Mouse (Mus musculus) adrenal gland, postnatal 14 days (tissue): ENCODE results near the gene Rab11fip4. TPM values are rescaled to one million over a fixed set of nuclear protein-coding genes. Genes with fewer than 3 reads are reported as not detected.

ENCODE experiments used
- DNase-seq: peaks from one replicate; pipeline ENCODE4 v3.0.0; 2021; ENCODE audit warnings: mixed read lengths
- total RNA-seq: library from RNA; stranded (reverse); gene quantifications from 2 replicates; pipeline ENCODE4 v1.2.3, GENCODE M21; 2021

The Rab11fip4 gene
- total RNA-seq, 1 experiment from 2014 or later = 3.8 TPM

DNA sequence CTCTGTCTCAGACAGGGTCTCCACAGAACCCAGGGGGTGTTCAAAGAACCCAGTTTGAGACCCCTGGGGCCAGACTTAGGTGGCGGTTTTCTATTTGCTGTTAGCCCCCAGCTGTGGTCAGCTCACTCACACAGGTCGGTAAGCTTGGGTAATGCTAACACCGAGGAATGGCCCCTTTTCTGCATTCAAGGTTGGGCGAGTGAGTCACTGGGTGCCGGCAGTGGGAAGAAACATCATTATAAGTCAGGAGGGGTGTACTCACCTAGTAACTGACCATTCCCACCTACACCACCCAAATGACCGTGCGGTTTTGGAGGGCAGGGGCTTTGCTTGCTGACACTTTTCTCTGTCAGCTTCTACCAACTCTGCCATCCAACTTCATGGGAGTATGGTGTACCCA, 64.6 kb downstream of the Rab11fip4 start:
- no peak for DNase-seq

DNA sequence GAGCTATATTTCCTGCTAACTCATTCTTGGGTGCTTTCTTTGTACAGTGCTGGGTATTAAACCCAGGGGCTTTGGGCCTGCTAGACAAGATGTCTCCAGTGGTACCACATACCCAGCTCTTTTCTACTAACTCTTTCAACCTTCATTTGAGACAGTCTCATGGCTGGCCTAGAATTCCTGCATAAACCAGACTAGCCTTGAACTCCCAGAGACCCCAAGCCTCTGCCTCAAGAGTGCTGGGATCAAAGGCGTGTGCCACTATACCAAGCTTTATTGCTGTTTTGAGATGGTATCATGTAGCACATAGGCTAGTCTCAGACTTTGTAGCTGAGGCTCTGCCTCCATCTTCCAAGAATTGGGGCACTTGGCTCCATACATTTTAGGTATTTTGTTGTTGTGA, 65.5 kb downstream of the Rab11fip4 start:
- DNase-seq = no peak

DNA sequence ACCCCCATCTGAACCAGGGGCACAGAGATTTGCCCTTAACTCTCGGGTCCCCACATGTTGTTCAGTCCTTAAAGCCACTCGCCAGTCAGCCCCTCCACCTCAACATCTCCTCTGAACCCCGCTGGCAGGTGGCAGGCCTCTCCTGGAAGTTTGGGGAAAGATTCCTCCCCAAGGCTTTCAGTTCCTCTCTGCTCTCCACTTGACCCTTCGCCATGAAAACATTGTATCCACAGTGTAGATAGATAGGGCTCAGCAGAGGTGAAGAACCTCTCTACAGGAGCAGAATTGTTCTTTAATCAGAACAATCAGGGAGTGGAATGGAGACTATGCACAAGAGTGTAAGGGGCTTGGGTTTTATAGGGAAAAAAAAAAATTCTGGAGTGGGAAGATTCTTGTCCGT, 66.0 kb downstream of the Rab11fip4 start:
- no peak for DNase-seq

DNA sequence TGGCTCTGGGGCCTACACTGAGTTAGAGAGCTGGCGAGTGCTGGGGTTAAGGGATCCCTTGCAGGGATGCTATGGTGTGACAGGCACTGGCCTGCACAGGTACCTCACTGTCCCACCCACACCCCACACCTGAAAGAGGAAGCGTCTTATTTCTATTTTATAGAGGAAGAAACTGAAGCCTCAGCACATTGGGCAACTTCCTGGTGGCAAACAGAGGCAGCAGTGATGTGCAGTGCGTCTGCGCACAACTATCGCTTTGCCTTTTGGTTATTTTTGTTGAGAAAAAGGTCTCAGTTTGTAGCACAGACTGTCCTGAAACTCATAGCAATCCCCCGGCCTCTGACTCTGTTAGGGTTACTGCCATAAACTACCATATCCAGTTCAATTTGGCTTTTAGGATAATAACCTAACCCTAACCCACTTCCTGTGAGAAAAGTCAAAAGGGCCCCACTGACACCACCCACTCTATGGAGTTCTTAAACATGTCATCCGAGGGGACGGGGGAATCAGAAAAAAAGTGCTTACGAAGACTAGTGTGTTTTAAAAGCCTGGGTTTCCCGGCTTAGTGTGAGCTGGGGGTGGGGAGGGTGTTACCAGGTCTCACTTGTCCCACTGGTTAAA, 67.3 kb downstream of the Rab11fip4 start:
- no peak for DNase-seq

DNA sequence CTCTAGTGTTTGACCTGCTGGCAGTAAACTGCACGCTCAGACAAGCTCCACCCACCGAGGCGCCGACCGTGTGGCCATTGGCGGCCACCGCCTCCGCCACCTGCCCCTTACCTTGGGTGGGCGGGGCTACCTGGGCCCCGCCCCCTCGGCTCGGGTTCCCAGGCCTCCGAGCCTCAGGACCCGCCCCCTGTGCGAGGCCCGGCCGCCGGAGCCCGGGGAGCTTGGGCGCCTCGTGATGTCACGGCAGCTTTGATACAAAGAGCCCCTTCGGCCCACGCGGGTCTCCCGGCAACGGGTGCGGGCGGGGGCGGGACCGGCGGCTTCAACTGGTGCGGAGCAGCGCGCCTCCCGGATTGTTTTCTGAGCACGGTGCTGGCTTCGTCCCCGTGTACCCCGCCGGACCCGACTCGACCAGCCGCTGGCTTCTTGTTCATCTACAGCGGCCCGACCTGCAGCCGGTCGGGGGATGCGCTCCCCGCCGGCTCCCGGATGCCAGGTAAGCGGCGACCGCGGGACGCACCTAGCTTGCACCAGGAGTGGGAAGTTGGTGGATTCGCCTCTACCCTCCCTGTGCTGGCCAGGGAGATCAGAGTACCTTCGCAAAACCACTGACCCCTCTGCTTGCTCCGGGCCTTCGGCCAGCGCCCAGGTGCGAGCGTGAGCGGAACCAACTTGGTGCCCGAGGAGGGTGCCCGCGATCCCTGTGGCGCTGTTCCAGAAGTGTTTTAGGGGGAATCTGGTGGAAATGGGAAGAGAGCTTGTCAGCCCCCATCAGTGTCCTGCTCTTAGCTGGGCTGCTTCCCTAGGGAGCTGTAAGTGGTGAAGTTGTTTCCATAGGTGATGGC, 69.6 kb downstream of the Rab11fip4 start:
- DNase-seq = peak; percentile 84

DNA sequence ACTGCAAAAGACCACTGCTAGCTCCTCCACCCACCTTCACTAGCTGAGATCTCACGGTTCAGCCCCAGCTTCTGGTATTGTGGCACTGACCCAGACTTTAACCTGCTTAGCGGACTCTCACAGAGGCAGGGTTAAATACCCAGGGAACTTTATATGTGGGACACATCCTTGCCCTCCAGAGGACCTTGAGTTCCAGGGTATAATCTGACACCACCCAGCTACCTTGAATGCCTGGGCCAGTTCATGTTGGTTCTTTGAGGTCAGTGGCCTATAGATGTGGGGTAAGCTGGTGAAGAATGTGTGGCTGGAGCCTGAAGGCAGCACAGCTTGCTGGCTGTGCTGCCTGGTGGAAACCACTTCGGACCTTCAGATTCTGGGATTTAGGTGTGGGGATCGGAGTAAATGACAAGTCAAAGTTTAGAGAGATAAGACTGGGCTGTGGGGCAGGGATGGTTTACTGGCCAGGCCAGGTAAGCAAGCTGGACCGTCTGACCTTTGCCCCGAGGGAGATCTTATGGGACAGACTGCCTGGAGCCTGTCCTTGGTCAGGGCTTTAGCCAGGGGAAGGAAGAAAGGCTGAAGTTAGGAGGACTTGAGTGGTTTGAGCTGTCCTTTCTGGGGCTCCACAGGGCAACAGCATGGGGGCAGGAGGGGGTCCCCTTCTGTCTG, 71.0 kb downstream of the Rab11fip4 start:
- no peak for DNase-seq

DNA sequence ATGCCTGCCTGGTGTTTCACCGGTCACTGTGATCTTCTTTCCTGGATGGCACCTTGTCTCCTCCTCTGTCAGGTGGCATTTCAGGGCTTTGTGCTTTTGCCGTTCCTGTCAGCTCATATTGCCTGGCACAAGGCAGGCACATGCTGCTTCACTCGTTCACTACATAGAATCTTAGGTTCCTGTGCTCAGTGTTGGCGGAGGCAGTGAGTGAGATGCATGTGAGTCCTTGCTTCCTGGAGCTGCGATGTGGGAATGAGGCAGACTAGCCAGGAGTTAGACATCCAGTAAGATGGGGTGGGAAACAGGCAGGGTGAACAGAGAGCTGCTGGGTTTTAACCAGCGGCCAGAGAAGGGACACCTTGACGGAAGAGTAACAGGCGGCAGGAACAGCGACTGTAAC, 72.1 kb downstream of the Rab11fip4 start:
- no peak for DNase-seq

DNA sequence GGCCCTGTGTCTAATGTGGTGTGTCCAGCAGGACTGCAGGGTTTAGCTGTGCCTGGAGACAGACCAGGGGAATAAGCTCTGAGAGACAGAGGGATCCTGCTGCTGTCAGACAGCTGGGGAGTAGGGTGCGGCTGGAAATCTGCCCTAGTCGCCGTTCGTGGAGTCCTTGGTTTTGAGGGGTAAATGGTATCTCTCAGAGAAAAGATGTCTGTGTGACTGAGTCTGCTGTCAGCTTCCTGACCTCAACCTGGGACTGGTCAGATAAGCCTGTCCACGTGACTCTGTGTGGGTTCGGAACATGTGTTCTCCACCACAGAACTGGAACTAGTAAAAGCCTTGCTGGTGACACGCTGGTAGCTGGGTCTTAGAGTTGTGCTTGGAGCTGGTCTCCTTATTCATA, 72.6 kb downstream of the Rab11fip4 start:
- no peak for DNase-seq

DNA sequence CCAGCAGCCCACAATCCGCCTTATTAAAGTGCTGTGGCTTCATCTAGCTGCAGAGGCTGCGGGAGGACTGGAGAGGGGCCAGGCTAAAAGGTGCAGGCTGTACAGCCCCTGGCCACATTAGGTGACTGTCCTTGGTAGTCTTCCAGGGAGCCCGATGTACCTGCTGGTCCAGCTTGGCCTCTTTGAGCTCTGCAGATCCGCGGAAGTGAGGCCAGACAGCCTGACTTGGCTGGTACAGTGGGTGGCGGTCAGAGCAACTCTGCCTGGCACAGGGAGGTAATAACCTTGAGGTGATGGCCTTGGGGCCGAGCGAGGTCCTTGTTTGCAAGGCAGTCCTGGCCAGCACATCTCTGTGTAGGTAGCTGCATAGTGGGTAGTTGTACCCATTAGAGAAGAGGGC, 75.5 kb downstream of the Rab11fip4 start:
- DNase-seq = peak; percentile 79

DNA sequence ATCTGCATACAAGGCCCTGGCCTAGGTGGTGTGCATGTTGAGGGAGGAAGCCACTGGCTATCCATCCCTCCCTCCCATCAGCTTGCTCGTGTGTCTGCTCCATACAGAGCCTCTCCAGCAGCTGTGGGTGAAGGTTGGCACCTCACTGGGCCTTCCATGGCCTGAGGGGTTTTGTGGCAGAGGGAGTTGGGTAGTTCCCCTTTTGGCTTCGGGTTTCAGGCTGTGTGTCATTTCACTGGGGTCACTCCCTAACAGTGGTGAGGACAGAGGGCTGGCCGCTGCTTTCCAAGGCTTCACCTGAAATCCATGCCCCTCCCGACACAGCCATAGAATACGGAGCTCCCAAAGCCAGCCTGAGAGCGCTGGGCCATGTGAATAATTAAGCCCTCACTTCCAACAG, 78.2 kb downstream of the Rab11fip4 start:
- DNase-seq = no peak

DNA sequence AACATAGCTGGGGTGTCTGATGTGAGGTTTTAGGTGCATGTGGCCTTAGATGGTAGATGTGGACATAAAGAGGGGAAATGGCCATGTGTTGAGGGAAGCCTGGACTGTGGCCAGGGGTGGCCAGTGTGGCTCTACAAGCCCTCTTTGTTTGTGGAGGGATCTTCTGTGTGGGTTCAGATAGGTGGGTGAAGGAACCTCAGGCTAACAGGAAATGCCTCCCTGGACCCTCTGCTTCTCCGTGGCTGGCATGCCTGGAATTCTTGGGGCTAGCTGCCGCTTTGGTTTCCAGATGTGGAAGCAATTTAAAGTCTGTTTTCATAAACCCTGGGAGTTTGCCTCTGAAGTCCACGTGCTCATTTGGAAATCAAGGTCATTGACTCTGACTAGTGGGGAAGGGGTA, 78.9 kb downstream of the Rab11fip4 start:
- DNase-seq = no peak

DNA sequence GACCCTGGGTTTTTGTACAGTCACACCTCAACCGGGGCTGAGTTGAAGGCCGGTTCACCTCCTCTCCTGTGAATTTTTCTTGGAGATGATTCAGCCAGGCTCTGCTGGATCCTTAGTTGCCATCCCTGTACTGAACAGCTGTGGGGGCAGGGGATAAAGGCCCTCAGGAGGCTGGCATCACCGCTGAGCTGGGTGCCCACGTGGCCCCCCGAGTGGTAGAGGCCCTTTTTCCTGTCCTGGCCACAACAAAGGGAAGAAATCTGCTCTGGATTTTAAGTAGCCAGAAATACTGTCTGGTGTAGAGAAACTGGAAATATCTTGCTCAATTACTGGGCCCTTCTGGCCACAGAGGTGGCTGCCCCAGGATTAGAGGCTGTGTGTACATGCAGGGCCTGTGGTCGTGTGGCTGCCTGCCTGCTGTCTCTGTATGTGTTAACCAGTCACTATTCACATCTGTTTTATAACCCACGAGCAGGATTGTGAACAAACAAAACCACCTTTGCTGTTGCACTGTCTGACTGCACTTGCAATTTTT, 79.5 kb downstream of the Rab11fip4 start:
- DNase-seq = no peak

DNA sequence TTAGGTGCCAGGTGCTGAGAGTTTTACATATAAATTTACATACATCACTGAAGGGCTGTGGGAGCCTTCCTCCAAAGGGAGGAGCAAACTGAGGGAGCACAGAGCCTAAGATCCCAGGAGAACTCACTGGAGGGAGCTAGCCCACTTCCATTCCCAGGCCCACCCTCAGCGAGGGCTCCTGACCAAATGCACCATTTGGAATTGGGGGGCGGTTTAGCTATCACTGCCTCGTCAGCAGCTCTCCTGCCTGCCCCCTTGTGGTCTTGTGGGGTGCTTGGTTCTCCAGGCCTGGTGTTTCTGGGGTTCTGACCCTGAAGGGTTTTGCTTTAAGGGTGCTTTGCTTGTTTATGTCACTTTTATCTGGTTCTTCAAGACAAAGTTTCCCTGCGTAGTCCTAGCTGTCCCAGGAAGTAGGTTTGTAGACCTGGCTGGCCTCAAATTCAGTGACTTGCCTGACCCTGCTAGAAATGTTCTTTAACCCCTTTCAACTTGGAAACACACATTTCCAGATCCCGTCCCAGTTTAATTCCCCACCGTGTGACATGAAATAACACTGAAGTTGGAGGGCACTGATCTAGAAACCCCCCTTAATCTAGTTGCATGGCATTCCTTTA, 80.8 kb downstream of the Rab11fip4 start:
- peak; percentile 59 for DNase-seq

DNA sequence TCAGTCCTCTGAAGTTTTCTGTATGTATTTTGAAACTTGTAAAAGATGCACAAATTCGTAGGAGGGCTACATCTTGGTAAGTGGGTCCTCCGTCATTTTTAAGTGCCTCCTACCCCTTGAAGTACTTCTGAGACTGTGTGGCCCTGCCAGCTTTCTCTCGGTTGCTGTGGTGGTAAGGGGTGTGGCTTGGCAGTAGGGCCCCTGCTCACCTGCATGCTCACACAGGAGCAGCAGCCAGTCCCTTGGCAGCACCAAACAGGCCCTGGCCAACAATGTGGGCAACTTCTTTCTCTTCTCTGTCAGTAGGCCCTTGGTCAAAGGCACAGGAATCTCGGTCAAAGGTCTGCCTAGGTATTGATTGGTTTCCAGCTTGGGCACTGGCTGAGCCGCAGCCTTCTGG, 82.1 kb downstream of the Rab11fip4 start:
- peak; percentile 58 for DNase-seq

DNA sequence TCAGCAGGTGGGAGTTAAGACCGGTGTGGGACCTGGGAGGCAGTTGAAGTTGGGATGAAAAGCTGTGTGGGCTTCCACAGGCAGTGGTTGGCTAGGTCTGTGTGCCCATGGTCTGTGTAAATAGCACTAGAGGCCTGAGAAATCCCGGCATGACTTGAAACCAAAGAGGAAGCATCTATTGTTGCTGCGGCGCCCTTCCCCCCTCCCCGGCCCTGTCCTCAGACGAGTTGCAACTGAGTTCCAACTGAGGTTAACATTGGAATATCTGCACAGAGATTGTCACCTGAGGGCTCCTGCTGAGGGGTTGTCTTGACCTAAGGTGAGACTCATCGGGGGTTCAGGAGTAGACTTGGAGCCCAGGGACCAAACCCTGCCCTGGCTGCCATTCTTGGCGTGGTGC, 82.7 kb downstream of the Rab11fip4 start:
- no peak for DNase-seq

DNA sequence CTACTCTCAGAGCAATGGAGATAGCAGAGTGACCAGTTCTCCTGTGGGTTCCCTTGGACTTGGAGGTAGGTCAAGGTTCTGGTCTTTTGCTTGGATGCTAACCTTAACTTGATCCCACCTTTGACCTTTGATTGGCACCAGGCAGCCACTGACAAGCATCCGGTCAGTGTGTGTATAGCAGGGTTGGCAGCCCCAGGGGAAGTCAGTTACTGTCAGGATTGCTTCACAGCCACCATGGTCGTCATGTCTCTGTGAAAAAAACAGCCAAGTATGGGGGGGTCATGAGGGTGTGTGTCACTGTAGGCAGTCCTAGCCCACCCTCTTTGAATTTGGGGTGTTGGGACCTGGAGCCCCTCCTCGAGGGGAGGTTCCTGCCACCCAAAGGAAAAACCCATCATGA, 83.2 kb downstream of the Rab11fip4 start:
- no peak for DNase-seq

DNA sequence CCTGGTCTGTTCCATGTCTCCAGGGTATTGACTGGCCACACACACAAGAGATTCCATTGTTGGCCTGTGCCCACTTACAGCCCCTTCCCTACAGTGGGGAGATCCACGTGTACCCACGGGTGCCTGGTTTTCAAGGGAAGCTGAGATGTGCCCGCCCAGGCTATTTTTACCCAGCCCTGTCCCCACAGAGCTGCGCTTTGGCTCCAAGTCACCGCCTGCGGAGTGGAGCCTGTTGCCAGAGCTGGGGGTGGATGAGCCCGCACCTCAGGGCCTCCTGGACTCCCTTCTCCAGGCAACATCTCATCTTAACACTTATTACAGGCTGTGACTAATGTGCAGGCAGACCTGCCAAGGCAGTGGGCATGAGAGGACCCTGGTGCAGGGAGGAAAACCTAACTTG, 83.6 kb downstream of the Rab11fip4 start:
- DNase-seq = peak; percentile 58

DNA sequence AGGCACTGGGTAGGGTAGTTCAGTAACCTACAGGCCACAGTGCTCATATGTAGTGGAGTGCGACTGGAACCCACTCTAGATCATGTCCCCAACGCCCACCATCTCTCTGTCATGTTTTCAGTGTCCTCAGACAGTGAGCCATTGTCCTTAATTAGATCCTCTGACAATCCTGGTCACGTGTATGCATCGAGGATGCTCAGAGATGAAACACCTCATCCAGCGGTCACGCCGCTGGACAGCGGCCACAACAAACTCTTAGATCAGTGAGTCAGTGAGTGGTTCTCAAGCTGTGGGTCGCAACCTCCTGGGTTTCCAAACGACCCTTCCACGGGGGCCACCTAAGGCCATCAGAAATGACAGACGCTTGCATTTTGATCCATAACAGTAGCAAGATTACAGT, 84.3 kb downstream of the Rab11fip4 start:
- no peak for DNase-seq

DNA sequence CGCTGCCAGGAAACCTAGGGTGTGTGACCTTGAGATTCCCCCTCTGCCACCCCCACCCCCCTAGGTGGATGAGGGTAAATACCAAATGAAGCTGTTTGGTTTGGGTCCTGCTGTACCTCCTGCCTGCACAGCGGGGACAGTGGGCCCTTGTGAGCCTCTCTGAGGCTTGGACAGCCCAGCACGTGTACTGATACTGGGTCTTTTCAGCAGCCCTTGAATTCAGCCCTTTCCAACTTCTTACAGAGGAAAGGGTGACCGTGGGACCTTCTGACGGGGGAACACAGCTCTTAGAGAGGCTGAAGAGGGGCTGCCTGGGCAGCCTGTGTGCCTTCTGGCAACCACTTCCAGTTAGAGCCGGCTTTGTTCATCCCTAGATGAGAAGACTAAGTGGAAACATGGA, 85.0 kb downstream of the Rab11fip4 start:
- no peak for DNase-seq

DNA sequence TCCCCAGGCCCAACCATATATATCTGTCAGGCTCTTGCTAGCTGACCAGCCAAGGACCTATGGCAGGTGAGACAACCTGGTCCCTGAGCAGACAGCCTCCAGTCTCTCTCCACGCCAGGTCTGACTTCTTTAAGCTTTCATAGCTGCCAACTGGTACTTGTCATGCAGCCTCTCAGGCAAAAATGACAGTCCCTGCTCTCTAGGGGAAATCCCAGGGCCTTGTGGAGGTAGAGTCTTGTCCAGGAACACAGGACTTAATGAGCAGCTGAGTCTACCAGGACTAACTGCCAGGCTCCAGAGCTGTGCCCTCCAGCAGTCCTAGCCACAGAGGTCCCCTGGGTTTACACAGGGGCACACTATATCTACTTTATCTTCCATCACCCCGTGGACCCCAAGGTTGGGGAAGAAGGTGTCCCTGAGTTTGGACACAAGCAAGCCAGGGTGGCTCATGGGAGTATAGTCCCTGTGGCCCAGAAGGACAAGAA, 85.5 kb downstream of the Rab11fip4 start:
- DNase-seq = no peak

DNA sequence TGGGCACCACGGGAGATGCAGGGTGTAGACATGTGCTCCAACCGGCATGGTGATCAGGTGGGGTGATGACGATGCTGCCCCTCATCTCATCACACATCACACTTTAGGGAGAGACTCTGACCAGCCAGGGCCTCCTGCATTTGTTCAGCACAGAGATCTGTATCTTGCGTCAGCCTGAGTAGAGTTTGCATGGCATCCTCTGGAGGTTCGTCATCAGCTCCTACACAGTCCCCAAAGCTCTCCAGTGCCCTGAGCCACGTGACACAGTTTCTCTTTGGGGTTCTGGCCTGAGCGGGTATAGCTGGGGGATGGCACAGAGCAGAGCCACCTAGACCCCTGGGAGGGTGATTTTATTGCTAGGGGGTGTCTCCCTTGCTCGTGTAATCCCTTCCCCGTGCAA, 86.4 kb downstream of the Rab11fip4 start:
- DNase-seq = no peak

DNA sequence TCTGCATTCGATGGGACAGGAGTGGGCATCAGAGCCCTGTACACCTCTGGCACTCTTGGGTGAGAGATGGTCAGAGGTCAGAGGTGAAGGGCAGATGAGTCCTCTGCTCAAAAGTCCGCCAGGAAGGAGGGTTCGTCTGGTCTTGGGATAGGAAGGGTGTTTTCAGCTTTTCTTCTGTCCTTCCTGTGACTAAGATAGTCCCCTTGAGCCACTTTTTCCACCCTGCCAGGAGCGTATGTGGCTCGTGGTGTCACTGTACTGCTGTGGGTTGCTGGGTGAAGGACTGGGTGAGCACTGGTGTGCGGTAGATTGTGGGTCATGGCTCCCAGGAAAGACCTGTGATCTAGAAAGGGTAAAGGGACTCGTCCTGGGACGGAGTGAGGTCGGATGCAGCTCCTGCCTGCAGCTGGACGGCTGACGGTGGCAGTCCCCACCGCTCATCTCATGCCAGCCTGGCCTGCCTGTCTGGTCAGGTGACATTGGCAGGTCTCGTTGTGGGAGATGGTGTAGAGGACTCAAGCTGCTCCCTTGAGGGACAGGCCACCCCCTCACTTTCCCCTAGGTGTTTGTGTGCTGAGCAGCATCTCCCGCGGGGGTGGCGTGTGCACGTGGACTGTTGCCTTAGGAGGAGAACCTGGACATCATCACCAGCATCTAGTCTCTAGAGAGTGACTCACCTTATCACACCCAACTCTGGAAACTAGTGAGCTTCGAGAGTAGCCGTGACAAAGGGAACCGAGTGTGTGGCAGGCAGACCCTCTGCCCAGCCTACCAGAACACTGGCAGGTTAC, 87.5 kb downstream of the Rab11fip4 start:
- DNase-seq = no peak
